Mouse (Mus musculus) myocyte (in vitro differentiated cells): ENCODE measurements around the gene Foxo1.

Experiments
- CEBPB ChIP-seq: IDR thresholded peaks from 2 replicates; pipeline ENCODE4 v1.6.1; 2011; ENCODE audit warnings: mild to moderate bottlenecking, moderate library complexity; ENCODE audit not compliant: poor library complexity, insufficient read depth, severe bottlenecking
- E2F4 ChIP-seq: IDR thresholded peaks from one replicate; pipeline ENCODE4 v1.6.1; 2011; ENCODE audit warnings: mild to moderate bottlenecking, control low read depth, moderate library complexity; ENCODE audit not compliant: insufficient read depth
- MAX ChIP-seq: IDR thresholded peaks from one replicate; pipeline ENCODE4 v1.6.1; 2011; ENCODE audit warnings: low read depth, mild to moderate bottlenecking, control low read depth
- MYOD1 ChIP-seq, 3 experiments: IDR thresholded peaks; one replicate each; pipeline ENCODE4 v1.6.1; 2011; ENCODE audit warnings: control low read depth in 2 of 3, low read depth in 2 of 3, mild to moderate bottlenecking in 2 of 3, moderate library complexity in 1 of 3; ENCODE audit not compliant: insufficient read length in 2 of 3, control insufficient read depth in 1 of 3
- MYOG ChIP-seq, 3 experiments: IDR thresholded peaks; one replicate each; pipeline ENCODE4 v1.6.1; 2011; ENCODE audit warnings: control low read depth in 2 of 3, low read depth in 2 of 3, mild to moderate bottlenecking in 2 of 3; ENCODE audit not compliant: insufficient read length in 2 of 3, control insufficient read depth in 1 of 3, insufficient read depth in 1 of 3
- POLR2A ChIP-seq: IDR thresholded peaks from one replicate; pipeline ENCODE4 v1.6.1; 2011; ENCODE audit warnings: low read depth, mild to moderate bottlenecking, control low read depth, moderate library complexity; ENCODE audit not compliant: insufficient read length
- POLR2AphosphoS2 ChIP-seq: IDR thresholded peaks from one replicate; pipeline ENCODE4 v1.6.1; 2011; ENCODE audit warnings: low read depth, control low read depth; ENCODE audit not compliant: insufficient read length
- REST ChIP-seq: IDR thresholded peaks from one replicate; pipeline ENCODE4 v1.6.1; 2011; ENCODE audit warnings: mild to moderate bottlenecking, control low read depth, moderate library complexity; ENCODE audit not compliant: insufficient read depth, insufficient read length
- SRF ChIP-seq: IDR thresholded peaks from one replicate; pipeline ENCODE4 v1.6.1; 2011; ENCODE audit warnings: low read depth; ENCODE audit not compliant: control insufficient read depth, insufficient read length
- TCF12 ChIP-seq: IDR thresholded peaks from one replicate; pipeline ENCODE4 v1.6.1; 2011; ENCODE audit warnings: mild to moderate bottlenecking, control low read depth; ENCODE audit not compliant: poor library complexity, insufficient read depth, severe bottlenecking
- TCF3 ChIP-seq: IDR thresholded peaks from one replicate; pipeline ENCODE4 v1.6.1; 2011; ENCODE audit warnings: low read depth, control low read depth; ENCODE audit not compliant: insufficient read length
- USF1 ChIP-seq: IDR thresholded peaks from one replicate; pipeline ENCODE4 v1.6.1; 2011; ENCODE audit warnings: low read depth, mild to moderate bottlenecking, control low read depth, moderate library complexity

- TF ChIP-seq POLR2A (no peak), USF1 (no peak), E2F4 (no peak), TCF12 (no peak), REST (no peak), CEBPB (no peak), MAX (no peak), POLR2AphosphoS2 (no peak), SRF (no peak), MYOD1 (IDR thresholded peaks at IDR 0.05; ENCODE audit: control insufficient read depth in 1 of 3, insufficient read length in 2 of 3, low read depth in 2 of 3) (peak in 1 of 3 experiments; percentile 42), TCF3 (no peak), MYOG (IDR thresholded peaks at IDR 0.05; ENCODE audit: control insufficient read depth in 1 of 3, insufficient read depth in 1 of 3, insufficient read length in 2 of 3, low read depth in 2 of 3) (no peak)
Observed at GRCm38 (mm10) chr3:52268487-52268736, 276 bp downstream of the Foxo1 start.
